Mouse (Mus musculus): ENCODE measurements at regions not wholly inside any gene's neighbourhood (a gene's known extent, or its start where the extent isn't known, plus 50 kb on each side); places are given as distances from the start of the nearest gene placed in this dataset.

DNA sequence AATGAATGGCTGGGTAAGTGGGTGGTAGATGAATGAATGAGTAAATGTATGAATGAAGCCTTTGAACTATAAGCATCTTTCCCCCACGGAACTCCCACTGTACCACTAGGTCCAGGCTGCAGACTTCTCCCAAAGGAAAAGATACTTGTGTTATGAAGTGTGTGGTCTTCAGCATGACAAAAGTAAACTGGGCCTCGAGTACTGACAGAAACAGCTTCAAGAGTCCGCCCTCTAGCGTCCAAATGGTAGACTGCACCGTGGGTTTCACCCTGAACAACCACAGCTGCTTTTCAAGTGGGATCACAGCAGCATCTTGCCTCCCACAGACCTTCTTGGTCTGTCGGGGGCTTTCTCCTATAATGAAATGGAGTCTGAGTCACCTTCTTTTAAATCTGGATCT lies 54.7 kb upstream of the Ankrd34c start:
- intact Hi-C loops (cut with DNase I) = loop anchor here (2.0 kb wide), 1 partner anchor 88 kb away; the partner anchor contains the start of gene Tmed3
- peak; percentile 65 for DNase-seq

- DNase-seq = no peak
- intact Hi-C loops (cut with DNase I) = no loop called here
These were observed 51.7 kb upstream of the Ankrd34c start for GRCm38 (mm10) chr9:89789926-89790325.

GRCm38 (mm10) chr9:89788651-89789050 lies 50.4 kb upstream of the Ankrd34c start:
- no peak for DNase-seq
- intact Hi-C loops (cut with DNase I) = no loop called here

Small RNA genes in the stretch of these regions (microRNA-seq; reads per million reads assigned to microRNA genes)
- gene Mir184 = 12.6 reads per million, percentile 29 among the genes with 10 or more reads in this experiment
